ENCODE assay signal across 11 mouse cellular contexts in the genomic region with DNA sequence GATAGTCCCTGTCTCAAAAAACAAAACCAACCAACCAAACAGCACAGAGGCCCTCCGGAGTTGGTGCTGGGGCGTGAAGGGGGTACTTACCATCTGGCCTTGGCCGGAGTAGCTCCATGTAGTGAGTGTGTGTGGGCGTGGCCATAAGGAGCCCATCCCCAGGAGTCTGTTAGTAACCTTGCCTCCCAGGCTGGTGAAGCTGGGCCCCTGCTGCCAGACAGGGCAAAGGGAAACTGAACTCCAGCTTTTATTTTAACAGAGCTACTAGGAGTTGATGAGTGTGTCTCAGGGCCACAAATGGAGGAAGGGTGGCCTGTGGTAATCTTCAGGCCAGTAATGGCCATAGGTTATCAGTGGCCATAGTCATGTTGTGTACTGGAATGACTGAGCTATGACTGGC. TPM values are rescaled to one million over a fixed set of nuclear protein-coding genes. Genes with fewer than 3 reads are reported as not detected.
DNase-seq lines count a peak whose midpoint lies in the region; ATAC-seq and TF ChIP-seq lines count a peak whose summit lies in the region.
"Had no signal": no experiment of that assay in that cellular context is flagged by ENCODE, and none has a peak within 500 bp of the region (broad histone marks: within the 10 kb centered on the region; RNA-seq: fewer than 3 reads in every experiment).

No protein-coding gene starts in this region.

- H3K4me1 ChIP-seq in intestine, embryonic 15.5 days (replicated peaks), result peaks cover 31% of the 10 kb centered on the region
- peaks cover 13% of the 10 kb centered on the region for H3K4me1 ChIP-seq in lung, embryonic 16.5 days (replicated peaks; ENCODE audit: control insufficient read depth, insufficient read depth, low read length)
- H3K4me1 ChIP-seq: forebrain, embryonic 13.5 days had no signal

- no peaks in the 10 kb centered on the region for H3K36me3 ChIP-seq in intestine, embryonic 15.5 days
- no peaks in the 10 kb centered on the region for H3K36me3 ChIP-seq in lung, embryonic 16.5 days (ENCODE audit: control insufficient read depth, insufficient read depth, low read length)

- no peak overlapping the region for H3K9ac ChIP-seq in intestine, embryonic 15.5 days
- no peak overlapping the region for H3K9ac ChIP-seq in lung, embryonic 16.5 days (ENCODE audit: low read length)
- H3K9ac ChIP-seq: forebrain, embryonic 13.5 days had no signal

- H3K27ac ChIP-seq in layer of hippocampus, adult 2 months, result peak overlapping the region; percentile 51; the same call in 1 of the 2 replicates
- peak overlapping the region; percentile 45 for H3K27ac ChIP-seq in intestine, embryonic 15.5 days
- H3K27ac ChIP-seq in lung, embryonic 16.5 days (ENCODE audit: low read length), result peak overlapping the region; percentile 53
- H3K27ac ChIP-seq: forebrain, embryonic 13.5 days had no signal

- H3K27me3 ChIP-seq in intestine, embryonic 15.5 days (replicated peaks), result no peaks in the 10 kb centered on the region; the same call in 1 of the 2 replicates
- no peaks in the 10 kb centered on the region for H3K27me3 ChIP-seq in lung, embryonic 16.5 days (ENCODE audit: control insufficient read depth, insufficient read depth, low read depth, low read length)
- H3K27me3 ChIP-seq: forebrain, embryonic 13.5 days had no signal

- TF ChIP-seq CTCF in layer of hippocampus, adult 2 months (conservative IDR thresholded peaks at IDR 0.05), result no peak

- WGBS in intestine, embryonic 15.5 days, result 36% methylated on average over 4 of the region's 4 CpGs
- 39% methylated on average over 4 of the region's 4 CpGs for WGBS in lung, embryonic 16.5 days

- H3K9me3 ChIP-seq in intestine, embryonic 15.5 days, result no peaks in the 10 kb centered on the region
- no peaks in the 10 kb centered on the region for H3K9me3 ChIP-seq in lung, embryonic 16.5 days (ENCODE audit: control insufficient read depth, low read length)
- H3K9me3 ChIP-seq: forebrain, embryonic 13.5 days had no signal

- intact Hi-C loops in left cerebral cortex, postnatal 36 days (cut with DNase I), result no loop called here

- H3K4me3 ChIP-seq in layer of hippocampus, adult 2 months, result no peak overlapping the region
- no peak overlapping the region for H3K4me3 ChIP-seq in intestine, embryonic 15.5 days (replicated peaks)
- no peak overlapping the region for H3K4me3 ChIP-seq in lung, embryonic 16.5 days (ENCODE audit: low read length)
- H3K4me3 ChIP-seq: forebrain, embryonic 13.5 days had no signal

- peak; percentile 31 for DNase-seq in embryo, embryonic 10 days (ENCODE audit: low spot score)
- no peak for DNase-seq in embryo, embryonic 10.5 days (ENCODE audit: low spot score)
- no peak for DNase-seq in layer of hippocampus, adult 2 months (ENCODE audit: low spot score in 2 of 2)
- DNase-seq in layer of hippocampus, postnatal 25 days (ENCODE audit: extremely low spot score in 1 of 2, low spot score in 1 of 2), result no peak
- DNase-seq in frontal cortex, adult 2 months (ENCODE audit: extremely low spot score in 1 of 2, low spot score in 1 of 2), result no peak
- no peak for DNase-seq in left cerebral cortex, postnatal 36 days (ENCODE audit: low spot score in 2 of 2)
- DNase-seq: cerebellum, adult 11 months; right cerebral cortex, postnatal 4 days had no signal

- peak; percentile 18; the same call in 1 of the 2 replicates for ATAC-seq in intestine, embryonic 15.5 days
- ATAC-seq in lung, embryonic 16.5 days (ENCODE audit: low read depth), result 0 out of 2 replicates have a peak, but pooled peaks have one; percentile 26
- ATAC-seq: forebrain, embryonic 13.5 days had no signal

- no peak overlapping the region; the same call in 1 of the 2 replicates for H3K4me2 ChIP-seq in intestine, embryonic 15.5 days (replicated peaks)
- H3K4me2 ChIP-seq in lung, embryonic 16.5 days (ENCODE audit: low read depth, low read length), result no peak overlapping the region
- H3K4me2 ChIP-seq: forebrain, embryonic 13.5 days had no signal

RNA-seq across cellular contexts. Expression of gene 6330409D20Rik, which starts 6.3 kb away (rescaled TPM):
- 1 to 10 TPM; 1.4 to 2.9 TPM for total RNA-seq in layer of hippocampus, adult 2 months (2021)
- total RNA-seq in layer of hippocampus, postnatal 25 days (2021), result 1 to 10 TPM; 1.1 to 1.3 TPM
- 0.13 and 0.34 TPM in 2 replicates for polyA plus RNA-seq in intestine, embryonic 15.5 days (2015; fragmentation: Nextera tagmentation; extraction: Ambion mirVana)
- 0.34 and 0.43 TPM in 2 replicates for polyA plus RNA-seq in lung, embryonic 16.5 days (2015; fragmentation: Nextera tagmentation; extraction: Ambion mirVana)
- 3.2 and 3.5 TPM in 2 replicates for polyA plus RNA-seq in frontal cortex, adult 2 months (2012; rRNA removed)
- 1 to 10 TPM; 2.5 to 3.2 TPM for total RNA-seq in left cerebral cortex, postnatal 36 days (2021)

RNA-seq across cellular contexts. Expression of gene Sh2d3c, which starts 13.6 kb away (rescaled TPM):
- total RNA-seq in layer of hippocampus, adult 2 months (2021), result 10 to 100 TPM; 18.9 to 20.1 TPM
- 10 to 100 TPM; 22.8 to 23.9 TPM for total RNA-seq in layer of hippocampus, postnatal 25 days (2021)
- polyA plus RNA-seq in intestine, embryonic 15.5 days (2015; fragmentation: Nextera tagmentation; extraction: Ambion mirVana), result 27.8 and 28.6 TPM in 2 replicates
- 43.2 and 46.2 TPM in 2 replicates for polyA plus RNA-seq in lung, embryonic 16.5 days (2015; fragmentation: Nextera tagmentation; extraction: Ambion mirVana)
- 28.1 and 28.6 TPM in 2 replicates for polyA plus RNA-seq in frontal cortex, adult 2 months (2012; rRNA removed)
- total RNA-seq in left cerebral cortex, postnatal 36 days (2021), result 10 to 100 TPM; 33.3 to 45.8 TPM

RNA-seq across cellular contexts. Expression of gene Cdk9, which starts 21.6 kb away (rescaled TPM):
- 100 to 1,000 TPM; 115 to 121 TPM for total RNA-seq in layer of hippocampus, adult 2 months (2021)
- 100 to 1,000 TPM in 1 of 2 experiments, 10 to 100 TPM in 1; 96.0 to 106 TPM for total RNA-seq in layer of hippocampus, postnatal 25 days (2021)
- polyA plus RNA-seq in intestine, embryonic 15.5 days (2015; fragmentation: Nextera tagmentation; extraction: Ambion mirVana), result 95.7 and 99.6 TPM in 2 replicates
- polyA plus RNA-seq in lung, embryonic 16.5 days (2015; fragmentation: Nextera tagmentation; extraction: Ambion mirVana), result 77.2 and 85.1 TPM in 2 replicates
- 250 and 268 TPM in 2 replicates for polyA plus RNA-seq in frontal cortex, adult 2 months (2012; rRNA removed)
- 100 to 1,000 TPM; 105 to 117 TPM for total RNA-seq in left cerebral cortex, postnatal 36 days (2021)

RNA-seq across cellular contexts. Expression of gene Tor2a, which starts 22.6 kb away (rescaled TPM):
- total RNA-seq in layer of hippocampus, adult 2 months (2021), result 10 to 100 TPM; 30.3 to 32.3 TPM
- total RNA-seq in layer of hippocampus, postnatal 25 days (2021), result 10 to 100 TPM; 32.2 to 33.3 TPM
- 61.4 and 64.2 TPM in 2 replicates for polyA plus RNA-seq in intestine, embryonic 15.5 days (2015; fragmentation: Nextera tagmentation; extraction: Ambion mirVana)
- 61.7 and 63.5 TPM in 2 replicates for polyA plus RNA-seq in lung, embryonic 16.5 days (2015; fragmentation: Nextera tagmentation; extraction: Ambion mirVana)
- 60.0 and 69.0 TPM in 2 replicates for polyA plus RNA-seq in frontal cortex, adult 2 months (2012; rRNA removed)
- total RNA-seq in left cerebral cortex, postnatal 36 days (2021), result 10 to 100 TPM; 27.8 to 29.9 TPM

RNA-seq across cellular contexts. Expression of gene Fpgs, which starts 30.5 kb away (rescaled TPM):
- total RNA-seq in layer of hippocampus, adult 2 months (2021), result 10 to 100 TPM; 10.7 to 14.6 TPM
- total RNA-seq in layer of hippocampus, postnatal 25 days (2021), result 10 to 100 TPM in 1 of 2 experiments, 1 to 10 TPM in 1; 8.4 to 10.7 TPM
- 30.1 and 35.5 TPM in 2 replicates for polyA plus RNA-seq in intestine, embryonic 15.5 days (2015; fragmentation: Nextera tagmentation; extraction: Ambion mirVana)
- 22.0 and 25.5 TPM in 2 replicates for polyA plus RNA-seq in lung, embryonic 16.5 days (2015; fragmentation: Nextera tagmentation; extraction: Ambion mirVana)
- polyA plus RNA-seq in frontal cortex, adult 2 months (2012; rRNA removed), result 16.8 and 24.8 TPM in 2 replicates
- total RNA-seq in left cerebral cortex, postnatal 36 days (2021), result 10 to 100 TPM in 1 of 2 experiments, 1 to 10 TPM in 1; 6.0 to 10.5 TPM
